Mouse (Mus musculus): ENCODE measurements around the gene Gpr157. TPM values are rescaled to one million over a fixed set of nuclear protein-coding genes. Genes with fewer than 3 reads are reported as not detected.

Gene Gpr157
- polyA plus RNA-seq, 1 experiment from 2014 or later, result 0.55 TPM

- no peaks in the 10 kb centered on the region for H3K27me3 ChIP-seq (ENCODE audit: control insufficient read depth, insufficient read depth, low read length)
- ATAC-seq (ENCODE audit: low FRiP score, low TSS enrichment) (peak; percentile 76), DNase-seq (ENCODE audit: low spot score) (peak; percentile 82)
- peaks cover 5% of the 10 kb centered on the region; the same call in 1 of the 2 replicates for H3K4me1 ChIP-seq (replicated peaks; ENCODE audit: control insufficient read depth, insufficient read depth)
- H3K36me3 ChIP-seq (ENCODE audit: control insufficient read depth, insufficient read depth, low read length), result 0 out of 2 replicates have a peak, but pooled peaks cover 4% of the 10 kb centered on the region
- WGBS, result 64% methylated on average over 16 of the region's 16 CpGs
- no peak overlapping the region; the same call in 1 of the 2 replicates for H3K9ac ChIP-seq (ENCODE audit: low read length)
- no peak overlapping the region for H3K4me3 ChIP-seq (ENCODE audit: low read depth, low read length)
- H3K27ac ChIP-seq (replicated peaks), result peak overlapping the region; percentile 81
- no peak overlapping the region for H3K4me2 ChIP-seq (replicated peaks; ENCODE audit: low read depth)
- no peak for TF ChIP-seq CTCF (IDR thresholded peaks at IDR 0.05; ENCODE audit: low read depth)
- peak; percentile 72 for TF ChIP-seq EP300 (optimal IDR thresholded peaks at IDR 0.05)
- H3K9me3 ChIP-seq (ENCODE audit: control insufficient read depth, low read length), result no peaks in the 10 kb centered on the region
Measured at GRCm38 (mm10) chr4:150061432-150062225, 25.5 kb upstream of the Gpr157 start.

GRCm38 (mm10) chr4:150066706-150067323 lies 20.4 kb upstream of the Gpr157 start:
- Histone ChIP-seq H3K4me1 (replicated peaks; ENCODE audit: control insufficient read depth, insufficient read depth) (no peaks in the 10 kb centered on the region), H3K9me3 (ENCODE audit: control insufficient read depth, low read length) (no peaks in the 10 kb centered on the region), H3K27ac (replicated peaks) (no peak overlapping the region), H3K27me3 (ENCODE audit: control insufficient read depth, insufficient read depth, low read length) (no peaks in the 10 kb centered on the region), H3K9ac (ENCODE audit: low read length) (no peak overlapping the region), H3K4me2 (replicated peaks; ENCODE audit: low read depth) (no peak overlapping the region), H3K4me3 (ENCODE audit: low read depth, low read length) (no peak overlapping the region), H3K36me3 (ENCODE audit: control insufficient read depth, insufficient read depth, low read length) (0 out of 2 replicates have a peak, but pooled peaks cover 4% of the 10 kb centered on the region)
- WGBS, result 76% methylated on average over 17 of the region's 17 CpGs
- no peak for TF ChIP-seq CTCF (IDR thresholded peaks at IDR 0.05; ENCODE audit: low read depth)
- no peak for TF ChIP-seq EP300 (optimal IDR thresholded peaks at IDR 0.05)
- ATAC-seq (ENCODE audit: low FRiP score, low TSS enrichment) (no peak), DNase-seq (ENCODE audit: low spot score) (no peak)

- Histone ChIP-seq H3K4me3 (ENCODE audit: low read depth, low read length) (no peak overlapping the region), H3K36me3 (ENCODE audit: control insufficient read depth, insufficient read depth, low read length) (0 out of 2 replicates have a peak, but pooled peaks cover 4% of the 10 kb centered on the region), H3K9ac (ENCODE audit: low read length) (no peak overlapping the region), H3K9me3 (ENCODE audit: control insufficient read depth, low read length) (no peaks in the 10 kb centered on the region), H3K27me3 (ENCODE audit: control insufficient read depth, insufficient read depth, low read length) (no peaks in the 10 kb centered on the region), H3K4me1 (replicated peaks; ENCODE audit: control insufficient read depth, insufficient read depth) (no peaks in the 10 kb centered on the region), H3K27ac (replicated peaks) (no peak overlapping the region), H3K4me2 (replicated peaks; ENCODE audit: low read depth) (no peak overlapping the region)
- ATAC-seq (ENCODE audit: low FRiP score, low TSS enrichment) (0 out of 2 replicates have a peak, but pooled peaks have one; percentile 15), DNase-seq (ENCODE audit: low spot score) (no peak)
- TF ChIP-seq EP300 (optimal IDR thresholded peaks at IDR 0.05) (no peak), CTCF (IDR thresholded peaks at IDR 0.05; ENCODE audit: low read depth) (no peak)
- WGBS, result 81% methylated on average over 12 of the region's 12 CpGs
Measured at GRCm38 (mm10) chr4:150068216-150068615, 18.9 kb upstream of the Gpr157 start.

- H3K36me3 ChIP-seq (ENCODE audit: control insufficient read depth, insufficient read depth, low read length), result 0 out of 2 replicates have a peak, but pooled peaks cover 4% of the 10 kb centered on the region
- DNase-seq (ENCODE audit: low spot score) (no peak), ATAC-seq (ENCODE audit: low FRiP score, low TSS enrichment) (no peak)
- WGBS, result 42% methylated on average over 8 of the region's 8 CpGs
- no peak overlapping the region for H3K9ac ChIP-seq (ENCODE audit: low read length)
- no peak overlapping the region for H3K27ac ChIP-seq (replicated peaks)
- no peaks in the 10 kb centered on the region for H3K27me3 ChIP-seq (ENCODE audit: control insufficient read depth, insufficient read depth, low read length)
- no peaks in the 10 kb centered on the region for H3K4me1 ChIP-seq (replicated peaks; ENCODE audit: control insufficient read depth, insufficient read depth)
- TF ChIP-seq EP300 (optimal IDR thresholded peaks at IDR 0.05), result no peak
- no peak for TF ChIP-seq CTCF (IDR thresholded peaks at IDR 0.05; ENCODE audit: low read depth)
- H3K4me2 ChIP-seq (replicated peaks; ENCODE audit: low read depth), result no peak overlapping the region
- no peak overlapping the region for H3K4me3 ChIP-seq (ENCODE audit: low read depth, low read length)
- no peaks in the 10 kb centered on the region for H3K9me3 ChIP-seq (ENCODE audit: control insufficient read depth, low read length)
Measured at GRCm38 (mm10) chr4:150070136-150070535, 17.0 kb upstream of the Gpr157 start.

GRCm38 (mm10) chr4:150072416-150073101 lies 14.6 kb upstream of the Gpr157 start:
- H3K27me3 ChIP-seq (ENCODE audit: control insufficient read depth, insufficient read depth, low read length), result no peaks in the 10 kb centered on the region
- H3K9ac ChIP-seq (ENCODE audit: low read length), result no peak overlapping the region
- no peak; the same call in 1 of the 2 replicates for ATAC-seq (ENCODE audit: low FRiP score, low TSS enrichment)
- no peak for TF ChIP-seq EP300 (optimal IDR thresholded peaks at IDR 0.05)
- no peak for TF ChIP-seq CTCF (IDR thresholded peaks at IDR 0.05; ENCODE audit: low read depth)
- H3K4me3 ChIP-seq (ENCODE audit: low read depth, low read length), result no peak overlapping the region
- 55% methylated on average over 15 of the region's 15 CpGs for WGBS
- H3K36me3 ChIP-seq (ENCODE audit: control insufficient read depth, insufficient read depth, low read length), result no peaks in the 10 kb centered on the region
- H3K9me3 ChIP-seq (ENCODE audit: control insufficient read depth, low read length), result no peaks in the 10 kb centered on the region
- H3K4me2 ChIP-seq (replicated peaks; ENCODE audit: low read depth), result no peak overlapping the region
- H3K4me1 ChIP-seq (replicated peaks; ENCODE audit: control insufficient read depth, insufficient read depth), result no peaks in the 10 kb centered on the region
- no peak for DNase-seq (ENCODE audit: low spot score)
- no peak overlapping the region for H3K27ac ChIP-seq (replicated peaks)

All from stomach, postnatal 0 days (tissue).